Mouse (Mus musculus): Measurements from ENCODE around the gene Fam57b. TPM values are rescaled to one million over a fixed set of nuclear protein-coding genes. Genes with fewer than 3 reads are reported as not detected.

Gene Fam57b
- polyA plus RNA-seq, 1 experiment from 2014 or later: 1.2 TPM

DNA sequence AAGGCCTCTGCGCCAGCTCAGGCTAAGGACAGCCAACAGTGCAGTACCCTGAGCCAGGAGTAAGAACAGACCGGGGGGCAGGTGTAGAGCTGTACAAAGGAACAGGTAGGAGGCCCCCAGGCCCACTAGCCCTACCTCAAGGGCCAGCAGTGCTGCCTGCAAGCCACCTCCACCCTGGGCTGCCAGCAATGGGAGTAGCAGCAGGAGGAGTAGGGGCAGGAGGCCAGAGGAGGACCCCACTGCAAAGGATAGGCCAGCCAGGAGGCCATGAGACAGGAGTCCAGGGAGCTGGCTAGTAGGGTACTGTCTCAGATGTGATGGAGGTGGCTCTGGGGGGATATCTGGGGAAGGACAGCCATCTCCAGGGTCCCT is 73.0 kb downstream of the Fam57b start:
- no peak overlapping the region for H3K27ac ChIP-seq (replicated peaks)
- DNase-seq (ENCODE audit: low spot score): no peak
- 98% methylated on average over 2 of the region's 2 CpGs for WGBS
- H3K4me3 ChIP-seq: no peak overlapping the region; the same call in 1 of the 2 replicates
- H3K27me3 ChIP-seq (replicated peaks; ENCODE audit: low read depth, poor library complexity, severe bottlenecking): no peaks in the 10 kb centered on the region
- H3K36me3 ChIP-seq (replicated peaks): peaks cover 100% of the 10 kb centered on the region
- no peaks in the 10 kb centered on the region for H3K9me3 ChIP-seq
- H3K4me1 ChIP-seq: peaks cover 5% of the 10 kb centered on the region; the same call in 1 of the 2 replicates

DNA sequence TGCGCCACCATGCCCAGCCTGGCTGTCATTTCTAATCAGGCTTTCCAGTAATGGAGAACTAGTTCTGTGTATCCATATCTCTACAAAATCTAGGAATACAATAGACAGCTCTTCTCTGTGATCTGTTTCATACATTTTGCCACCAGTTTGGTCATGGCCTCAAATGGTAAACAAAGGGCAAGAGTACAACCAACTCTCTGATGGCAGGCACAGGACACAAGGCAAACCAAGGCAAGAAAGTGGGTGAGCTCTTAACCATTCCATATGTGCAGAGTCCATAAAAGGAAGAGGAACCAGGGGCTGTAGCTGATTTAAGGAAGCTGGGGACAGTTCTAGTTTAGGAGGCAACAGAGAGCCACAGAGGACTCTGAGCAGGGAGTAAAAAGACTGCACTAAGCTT is 79.8 kb downstream of the Fam57b start:
- H3K4me3 ChIP-seq: no peak overlapping the region
- H3K4me1 ChIP-seq: peaks cover 18% of the 10 kb centered on the region
- H3K27me3 ChIP-seq (replicated peaks; ENCODE audit: low read depth, poor library complexity, severe bottlenecking): no peaks in the 10 kb centered on the region
- H3K27ac ChIP-seq (replicated peaks): no peak overlapping the region
- peaks cover 90% of the 10 kb centered on the region for H3K36me3 ChIP-seq (replicated peaks)
- H3K9me3 ChIP-seq: no peaks in the 10 kb centered on the region
- DNase-seq (ENCODE audit: low spot score): no peak
- WGBS: 98% methylated on average over 1 of the region's 1 CpGs

Other genes starting within 250 kb of the Fam57b start
- 223 and 224 TPM in 2 replicates for gene Eif3c, start 231.3 kb upstream of the Fam57b start, polyA plus RNA-seq (2016; fragmentation: Nextera tagmentation; extraction: Ambion mirVana)
- 0.29 and 0.41 TPM in 2 replicates for gene Apobr, start 212.7 kb upstream of the Fam57b start, polyA plus RNA-seq (2016; fragmentation: Nextera tagmentation; extraction: Ambion mirVana)
- 22.9 and 27.1 TPM in 2 replicates for gene Cln3, start 211.9 kb upstream of the Fam57b start, polyA plus RNA-seq (2016; fragmentation: Nextera tagmentation; extraction: Ambion mirVana)
- not detected in 2 replicates for gene Il27, start 202.7 kb upstream of the Fam57b start, polyA plus RNA-seq (2016; fragmentation: Nextera tagmentation; extraction: Ambion mirVana)
- 0.92 and 1.2 TPM in 2 replicates for gene Nupr1, start 166.8 kb upstream of the Fam57b start, polyA plus RNA-seq (2016; fragmentation: Nextera tagmentation; extraction: Ambion mirVana)
- 64.6 and 65.6 TPM in 2 replicates for gene Sgf29, start 148.4 kb upstream of the Fam57b start, polyA plus RNA-seq (2016; fragmentation: Nextera tagmentation; extraction: Ambion mirVana)
- 0.32 and 0.40 TPM in 2 replicates for gene Sult1a1, start 121.2 kb upstream of the Fam57b start, polyA plus RNA-seq (2016; fragmentation: Nextera tagmentation; extraction: Ambion mirVana)
- 186 and 206 TPM in 2 replicates for gene Bola2, start 102.3 kb upstream of the Fam57b start, polyA plus RNA-seq (2016; fragmentation: Nextera tagmentation; extraction: Ambion mirVana)
- 14.4 and 15.1 TPM in 2 replicates for gene Slx1b, start 101.9 kb upstream of the Fam57b start, polyA plus RNA-seq (2016; fragmentation: Nextera tagmentation; extraction: Ambion mirVana)
- 35.7 and 38.5 TPM in 2 replicates for gene Coro1a, start 89.9 kb upstream of the Fam57b start, polyA plus RNA-seq (2016; fragmentation: Nextera tagmentation; extraction: Ambion mirVana)
- gene Mapk3, start 38.1 kb upstream of the Fam57b start, polyA plus RNA-seq (2016; fragmentation: Nextera tagmentation; extraction: Ambion mirVana): 51.9 and 57.2 TPM in 2 replicates
- 0.96 and 1.8 TPM in 2 replicates for gene Gdpd3, start 31.3 kb upstream of the Fam57b start, polyA plus RNA-seq (2016; fragmentation: Nextera tagmentation; extraction: Ambion mirVana)
- 51.1 and 64.4 TPM in 2 replicates for gene Ypel3, start 20.7 kb upstream of the Fam57b start, polyA plus RNA-seq (2016; fragmentation: Nextera tagmentation; extraction: Ambion mirVana)
- 0.36 and 0.60 TPM in 2 replicates for gene Tbx6, start 16.2 kb upstream of the Fam57b start, polyA plus RNA-seq (2016; fragmentation: Nextera tagmentation; extraction: Ambion mirVana)
- gene Ppp4c, start 5.2 kb upstream of the Fam57b start, polyA plus RNA-seq (2016; fragmentation: Nextera tagmentation; extraction: Ambion mirVana): 390 and 408 TPM in 2 replicates
- gene 4930451I11Rik, start 34.0 kb downstream of the Fam57b start, polyA plus RNA-seq (2016; fragmentation: Nextera tagmentation; extraction: Ambion mirVana): not detected in 2 replicates
- 3.1 and 5.5 TPM in 2 replicates for gene Doc2a, start 49.7 kb downstream of the Fam57b start, polyA plus RNA-seq (2016; fragmentation: Nextera tagmentation; extraction: Ambion mirVana)
- gene Hirip3, start 64.3 kb downstream of the Fam57b start, polyA plus RNA-seq (2016; fragmentation: Nextera tagmentation; extraction: Ambion mirVana): 49.3 and 57.0 TPM in 2 replicates
- 114 and 118 TPM in 2 replicates for gene Ino80e, start 64.7 kb downstream of the Fam57b start, polyA plus RNA-seq (2016; fragmentation: Nextera tagmentation; extraction: Ambion mirVana)
- 55.3 and 56.9 TPM in 2 replicates for gene Taok2, start 87.0 kb downstream of the Fam57b start, polyA plus RNA-seq (2016; fragmentation: Nextera tagmentation; extraction: Ambion mirVana)
- gene Tmem219, start 125.2 kb downstream of the Fam57b start, polyA plus RNA-seq (2016; fragmentation: Nextera tagmentation; extraction: Ambion mirVana): 16.7 and 21.3 TPM in 2 replicates
- 20.2 and 21.3 TPM in 2 replicates for gene Kctd13, start 131.2 kb downstream of the Fam57b start, polyA plus RNA-seq (2016; fragmentation: Nextera tagmentation; extraction: Ambion mirVana)
- gene Asphd1, start 151.9 kb downstream of the Fam57b start, polyA plus RNA-seq (2016; fragmentation: Nextera tagmentation; extraction: Ambion mirVana): 0.14 and 0.15 TPM in 2 replicates
- 0.77 and 1.2 TPM in 2 replicates for gene Sez6l2, start 152.9 kb downstream of the Fam57b start, polyA plus RNA-seq (2016; fragmentation: Nextera tagmentation; extraction: Ambion mirVana)
- 79.9 and 85.2 TPM in 2 replicates for gene Cdipt, start 178.2 kb downstream of the Fam57b start, polyA plus RNA-seq (2016; fragmentation: Nextera tagmentation; extraction: Ambion mirVana)
- 0.50 and 0.77 TPM in 2 replicates for gene Cdiptos, start 178.4 kb downstream of the Fam57b start, polyA plus RNA-seq (2016; fragmentation: Nextera tagmentation; extraction: Ambion mirVana)
- 4.1 TPM in 2 replicates for gene Mvp, start 217.0 kb downstream of the Fam57b start, polyA plus RNA-seq (2016; fragmentation: Nextera tagmentation; extraction: Ambion mirVana)
- gene Pagr1b, start 218.8 kb downstream of the Fam57b start, polyA plus RNA-seq (2016; fragmentation: Nextera tagmentation; extraction: Ambion mirVana): 0.78 TPM in 1 of 2 replicates, not detected in the other
- gene Pagr1a, start 219.7 kb downstream of the Fam57b start, polyA plus RNA-seq (2016; fragmentation: Nextera tagmentation; extraction: Ambion mirVana): 41.1 and 107 TPM in 2 replicates
- gene Gm42742, start 223.4 kb downstream of the Fam57b start, polyA plus RNA-seq (2016; fragmentation: Nextera tagmentation; extraction: Ambion mirVana): 37.7 and 92.9 TPM in 2 replicates
- 2.7 and 3.4 TPM in 2 replicates for gene Prrt2, start 223.5 kb downstream of the Fam57b start, polyA plus RNA-seq (2016; fragmentation: Nextera tagmentation; extraction: Ambion mirVana)
- gene Maz, start 229.4 kb downstream of the Fam57b start, polyA plus RNA-seq (2016; fragmentation: Nextera tagmentation; extraction: Ambion mirVana): 63.6 and 68.8 TPM in 2 replicates
- 200 and 207 TPM in 2 replicates for gene Kif22, start 244.8 kb downstream of the Fam57b start, polyA plus RNA-seq (2016; fragmentation: Nextera tagmentation; extraction: Ambion mirVana)

All from embryonic facial prominence, embryonic 10.5 days (tissue).